Mouse (Mus musculus) c-Kit-positive CD71-positive TER-119-negative erythroid progenitor cells, embryonic 14.5 days (primary cell): ENCODE results near the gene Mrps12.
A peak's percentile ranks its signal among the peaks of the same experiment; 100 is the strongest.

Experiments
- DNase-seq: peaks from one replicate; pipeline ENCODE4 v3.0.0-alpha.2; 2013; ENCODE audit warnings: low read depth

The Mrps12 gene

DNA sequence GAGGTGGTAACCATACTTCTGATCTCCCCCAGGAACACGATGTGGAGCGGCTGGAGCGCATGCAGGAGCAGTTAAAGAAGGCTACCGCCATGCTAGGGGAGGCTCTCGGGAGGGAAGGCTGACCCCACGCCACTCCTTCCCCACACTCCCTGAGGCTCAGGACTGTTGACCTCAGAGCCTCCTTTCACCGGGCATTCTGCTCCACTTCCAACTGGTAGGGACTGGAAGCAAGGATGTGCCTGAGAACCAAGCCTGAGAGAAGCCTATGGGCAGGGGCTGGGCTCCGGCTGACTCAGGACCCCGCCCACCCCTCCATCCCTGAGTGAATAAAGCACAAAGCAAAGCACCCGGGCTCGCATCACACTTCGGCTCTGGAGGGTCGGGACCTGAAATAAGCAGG lies 17.0 kb upstream of the Mrps12 start:
- no peak for DNase-seq

DNA sequence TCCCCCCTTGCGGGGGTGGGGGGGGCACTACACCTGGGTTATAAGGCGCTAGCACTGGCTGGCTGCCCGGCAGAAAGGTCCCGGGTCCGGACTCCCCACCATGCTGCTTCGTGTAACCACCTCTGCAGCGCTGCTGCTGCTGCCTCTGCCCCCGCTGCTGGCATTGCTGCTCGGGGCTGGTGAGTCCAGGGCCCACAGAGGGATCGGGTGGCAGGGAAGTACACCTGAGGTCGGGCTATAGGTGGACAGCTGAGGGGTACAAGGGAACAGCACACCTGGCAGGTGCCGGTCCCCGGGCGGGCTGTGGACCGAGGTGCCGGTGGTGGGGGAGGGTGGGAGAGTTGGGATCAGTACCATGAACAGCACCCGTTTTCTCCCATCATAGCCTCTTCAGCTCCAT lies 14.5 kb upstream of the Mrps12 start, which contains the start of gene Ccer2:
Gene Ccer2, plus strand, starts transcription at position 96 of the 400 bp plus-strand sequence.
- DNase-seq: no peak

DNA sequence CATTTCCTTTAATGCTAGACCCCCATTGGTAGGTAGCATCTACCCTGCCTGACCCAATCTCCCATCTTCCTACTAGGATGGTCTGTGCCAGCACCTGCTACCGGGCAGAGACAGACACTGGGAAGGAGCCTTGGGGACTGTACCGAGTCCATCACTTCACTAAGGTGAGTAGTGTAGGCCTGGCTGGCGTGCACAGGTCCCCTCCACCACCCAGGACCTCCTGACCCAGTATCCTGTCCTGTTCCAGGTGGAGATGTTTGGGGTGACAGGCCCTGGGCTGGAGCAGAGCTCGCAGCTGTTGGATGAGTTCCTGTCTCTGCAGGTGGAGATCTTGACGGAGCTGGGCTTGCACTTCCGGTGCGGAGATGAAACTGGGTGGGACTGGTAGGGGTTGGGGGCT lies 8.3 kb upstream of the Mrps12 start:
- DNase-seq: no peak

DNA sequence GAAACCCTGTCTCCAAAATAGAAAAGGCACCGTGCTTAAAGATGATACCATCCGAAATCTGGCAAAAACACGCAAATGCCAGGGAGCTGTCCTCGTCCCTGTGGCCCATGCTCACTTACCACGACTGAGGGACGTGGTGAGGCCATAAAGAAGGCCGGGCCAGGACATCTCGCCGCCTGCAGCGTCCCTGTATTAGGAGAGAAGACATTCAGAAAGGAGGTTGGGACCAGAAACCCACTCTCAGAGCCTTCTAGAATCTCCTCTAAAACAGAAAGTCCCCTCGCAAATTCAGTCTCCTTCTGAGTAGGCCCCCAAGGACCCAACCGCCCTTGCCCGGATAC lies 282 bp downstream of the Mrps12 start:
- no peak for DNase-seq

GRCm38 (mm10) chr7:28740949-28741348 lies 671 bp downstream of the Mrps12 start:
- DNase-seq: no peak

- no peak for DNase-seq
Measured at GRCm38 (mm10) chr7:28739829-28740228, 1.8 kb downstream of the Mrps12 start.

DNA sequence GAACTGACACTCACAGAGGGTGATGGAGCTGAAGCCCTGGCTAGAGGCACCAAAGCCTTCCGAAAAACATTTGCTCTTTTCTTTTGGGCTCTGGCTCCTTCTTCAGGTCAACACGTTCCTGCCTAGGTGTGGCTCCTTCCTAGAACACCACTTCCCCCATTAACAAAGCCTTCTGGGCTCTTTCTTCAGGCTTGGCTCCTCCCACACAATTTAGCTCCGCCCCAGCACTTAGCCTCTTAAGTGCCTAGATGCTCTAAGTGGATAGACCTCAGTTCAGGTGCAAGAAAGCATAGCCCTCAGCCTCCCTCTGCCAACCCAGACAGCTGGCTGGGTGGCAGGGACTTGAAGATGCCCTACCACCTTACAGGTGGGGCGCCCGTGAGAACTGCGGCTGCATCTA lies 5.9 kb downstream of the Mrps12 start:
- DNase-seq: no peak

DNA sequence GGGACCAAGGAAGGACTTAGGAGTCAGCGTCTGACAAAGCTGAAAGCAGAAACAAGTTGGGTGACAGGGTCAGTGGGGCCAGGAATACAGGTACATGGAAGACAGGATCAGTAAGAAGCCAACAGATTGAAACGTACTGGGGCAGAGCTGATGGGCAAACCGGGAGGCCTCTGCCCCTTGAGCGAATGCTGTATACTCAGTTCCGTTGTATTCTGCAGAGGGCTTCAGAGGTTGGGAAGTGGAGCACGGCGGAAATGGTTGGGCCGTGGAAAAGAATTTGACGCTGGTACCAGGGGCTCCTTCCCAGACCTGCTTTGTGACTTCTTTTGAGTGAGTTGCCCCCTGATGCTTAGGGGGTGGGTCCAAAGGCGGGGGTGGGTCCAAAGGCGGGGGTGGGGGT lies 8.4 kb downstream of the Mrps12 start:
- DNase-seq: no peak

DNA sequence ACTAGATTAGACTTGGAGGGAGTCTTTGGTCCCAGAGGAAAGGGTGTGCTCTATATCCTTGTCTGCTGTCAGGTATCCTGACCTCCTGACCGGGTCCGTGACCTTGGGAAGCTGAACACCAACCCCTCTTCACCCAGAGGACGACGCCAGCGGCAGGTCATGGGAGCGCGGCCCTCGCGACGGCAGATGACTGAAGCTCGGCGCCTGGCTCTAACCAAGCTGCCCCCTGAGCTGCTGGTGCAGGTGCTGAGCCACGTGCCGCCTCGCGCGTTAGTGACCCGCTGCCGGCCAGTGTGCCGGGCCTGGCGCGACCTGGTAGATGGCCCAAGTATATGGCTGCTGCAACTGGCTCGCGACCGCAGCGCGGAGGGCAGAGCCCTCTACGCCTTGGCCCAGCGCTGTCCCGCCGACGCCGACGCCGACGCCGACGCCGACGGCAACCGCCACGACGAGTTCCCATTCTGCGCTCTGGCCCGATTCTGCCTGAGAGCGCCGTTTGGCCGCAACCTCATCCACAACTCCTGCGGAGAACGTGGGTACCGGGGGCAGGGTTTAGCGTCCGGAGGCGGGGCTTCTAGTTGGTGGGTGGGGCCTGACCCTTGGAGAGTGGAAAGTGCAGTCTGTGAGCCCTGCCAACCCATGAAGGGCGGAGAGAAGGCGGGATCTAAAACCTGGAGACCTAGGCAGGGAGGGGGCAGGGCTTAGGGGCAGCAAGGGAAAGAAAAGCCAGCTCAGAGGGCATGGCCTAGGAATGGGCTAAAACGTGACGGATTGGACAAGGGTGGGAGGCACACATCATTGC lies 9.1 kb downstream of the Mrps12 start:
- DNase-seq: peak; percentile 82

DNA sequence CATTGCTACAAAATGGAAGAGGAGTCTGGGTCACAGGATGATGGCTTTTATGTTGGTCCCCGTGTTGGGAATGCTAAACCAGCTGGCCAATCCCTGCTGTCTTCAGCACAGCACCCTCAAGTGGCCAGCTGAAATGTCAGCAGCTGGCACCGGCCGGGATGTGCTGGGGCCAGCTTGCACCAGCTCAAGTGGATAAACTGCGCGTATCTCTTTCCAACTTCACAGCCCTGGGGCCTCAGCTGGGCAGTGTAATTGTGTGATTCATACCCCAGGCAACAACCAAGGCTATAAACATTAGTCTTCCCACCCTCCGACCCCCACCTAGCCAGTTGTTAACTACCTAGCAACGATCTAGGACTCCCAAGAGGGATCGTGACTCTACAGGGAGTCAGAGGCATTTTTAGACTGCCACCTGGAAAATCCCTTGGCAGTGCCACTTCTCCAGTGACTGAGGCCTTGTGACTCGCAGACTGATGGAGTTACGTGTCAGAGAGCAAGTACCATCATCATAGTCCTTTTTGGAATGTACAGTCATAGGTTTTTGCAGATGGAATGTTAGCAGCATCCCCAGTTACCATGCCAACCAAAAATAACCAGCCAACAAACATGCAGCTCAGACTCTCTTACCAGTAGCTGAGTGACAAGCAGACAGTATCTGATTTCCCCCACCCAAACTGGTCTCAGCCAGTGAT lies 13.8 kb downstream of the Mrps12 start:
- DNase-seq: no peak

DNA sequence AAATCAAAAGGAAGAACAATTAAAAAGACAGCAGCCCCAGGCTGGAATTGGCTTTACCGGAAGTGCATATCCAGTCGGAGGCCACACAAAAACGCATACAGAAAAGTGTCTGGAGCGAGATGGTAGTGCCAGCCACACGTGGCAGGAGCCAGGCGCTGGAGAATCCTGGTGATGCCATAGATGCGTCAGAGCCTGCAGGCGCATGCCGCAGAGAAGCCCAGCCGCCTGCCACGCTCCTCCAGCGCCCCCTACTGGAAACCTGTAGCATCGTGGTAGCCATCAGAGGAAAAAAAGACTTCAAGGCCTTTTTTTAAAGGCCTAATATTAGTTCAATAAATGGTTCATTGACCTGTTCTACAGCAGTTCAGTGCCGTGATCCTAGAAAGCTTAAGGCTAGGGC lies 15.0 kb downstream of the Mrps12 start:
- peak; percentile 44 for DNase-seq

GRCm38 (mm10) chr7:28724613-28725012 lies 17.0 kb downstream of the Mrps12 start:
- DNase-seq: no peak

GRCm38 (mm10) chr7:28722079-28722478 lies 19.5 kb downstream of the Mrps12 start:
- DNase-seq: no peak

DNA sequence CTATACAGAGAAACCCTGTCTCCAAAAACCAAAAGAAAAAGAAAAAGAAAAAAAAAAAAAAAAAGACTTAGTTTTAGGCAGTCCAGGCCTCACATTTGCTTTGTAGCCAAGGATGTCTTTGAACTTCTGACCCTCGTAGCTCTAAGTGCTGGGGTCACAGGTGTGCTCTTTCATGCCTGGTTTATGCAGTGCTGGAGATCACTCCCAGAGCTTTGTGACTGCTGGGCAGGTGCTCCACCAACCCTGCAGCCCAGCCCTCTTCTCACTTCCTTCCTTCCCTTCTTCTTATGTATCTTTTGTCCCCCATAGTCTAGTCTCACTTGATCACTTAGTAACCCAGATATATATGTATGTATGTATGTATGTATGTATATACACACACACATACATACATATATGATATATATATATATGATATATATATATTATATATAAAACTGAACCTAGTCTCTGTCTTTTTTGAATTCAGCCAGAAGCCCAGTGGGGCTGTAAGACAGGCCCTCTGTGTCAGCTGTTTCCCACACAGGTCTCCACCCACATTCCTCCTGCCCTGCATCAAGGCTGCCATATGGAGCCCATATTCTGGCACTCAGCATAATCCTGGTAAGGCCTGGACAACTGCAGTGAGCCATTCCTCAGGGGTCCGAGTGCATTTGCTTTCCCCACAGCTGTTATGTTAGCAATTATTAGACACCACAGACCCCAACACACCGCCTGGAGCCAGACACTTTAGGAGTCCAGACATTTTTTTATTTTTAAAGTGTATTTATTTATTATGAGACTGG lies 20.7 kb downstream of the Mrps12 start:
- DNase-seq: no peak

DNA sequence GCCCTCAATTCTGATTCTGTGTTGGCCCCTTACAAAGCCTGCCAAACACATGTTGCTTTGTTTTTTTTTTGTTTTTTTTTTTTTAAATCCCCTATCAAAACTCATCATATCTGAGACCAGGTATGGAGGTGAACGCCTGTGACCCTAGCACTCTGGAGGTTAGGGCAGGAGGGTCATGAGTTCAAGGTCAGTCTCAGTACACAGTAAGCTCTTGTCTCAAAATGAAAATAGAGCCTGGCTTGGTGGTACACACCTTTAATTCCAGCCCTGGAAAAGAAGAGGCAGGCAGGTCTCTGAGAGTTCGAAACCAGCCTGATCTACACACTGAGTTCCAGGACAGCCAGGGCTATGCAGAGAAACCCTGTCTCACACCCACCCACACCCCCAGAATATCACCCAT lies 22.0 kb downstream of the Mrps12 start:
- DNase-seq: no peak

- DNase-seq: no peak
Measured at GRCm38 (mm10) chr7:28719159-28719558, 22.5 kb downstream of the Mrps12 start.

DNA sequence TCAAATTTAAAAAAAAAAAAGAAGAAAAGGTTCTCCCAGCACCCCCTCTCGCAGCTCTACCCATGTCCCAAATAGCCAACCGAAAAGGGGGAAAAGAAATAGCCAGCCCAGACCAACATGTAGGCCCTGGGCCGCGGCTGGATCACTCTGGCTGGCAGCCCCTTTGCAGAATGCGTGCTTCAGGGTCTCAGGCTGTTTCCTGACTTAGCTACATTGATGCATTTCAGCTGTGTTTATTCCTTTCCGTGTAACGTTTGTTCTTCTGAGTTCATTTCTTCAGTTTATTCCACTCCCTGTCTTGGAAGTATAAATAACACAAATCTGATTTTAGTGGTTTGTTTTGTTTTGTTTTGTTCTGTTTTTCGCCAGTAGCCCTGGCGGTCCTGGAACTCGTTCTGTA lies 23.9 kb downstream of the Mrps12 start:
- no peak for DNase-seq

- DNase-seq: no peak
Measured at GRCm38 (mm10) chr7:28716590-28717281, 24.9 kb downstream of the Mrps12 start, which contains the start of gene Fbxo17. Fbxo17 (plus strand) TSS chr7:28716804.

GRCm38 (mm10) chr7:28715598-28715997 lies 26.0 kb downstream of the Mrps12 start:
- no peak for DNase-seq

DNA sequence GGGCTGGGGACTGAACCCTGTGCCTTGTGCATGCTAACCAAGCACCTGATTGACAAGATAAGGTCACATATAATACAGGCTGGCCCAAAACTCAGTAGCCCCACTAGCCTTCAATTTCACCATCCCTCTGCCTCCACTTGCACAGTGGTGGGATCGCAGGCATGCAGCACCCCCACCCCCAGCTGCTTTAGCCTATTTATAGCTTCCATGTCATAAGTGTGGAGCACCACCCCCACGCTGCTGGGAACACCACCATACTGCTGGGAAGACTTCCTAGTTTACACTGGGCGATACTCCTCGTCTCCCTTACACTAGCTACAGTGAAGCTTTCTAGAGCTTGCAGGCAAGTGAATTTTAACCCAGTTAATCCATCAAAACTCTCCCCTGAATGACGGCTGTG lies 27.0 kb downstream of the Mrps12 start:
- DNase-seq: no peak

DNA sequence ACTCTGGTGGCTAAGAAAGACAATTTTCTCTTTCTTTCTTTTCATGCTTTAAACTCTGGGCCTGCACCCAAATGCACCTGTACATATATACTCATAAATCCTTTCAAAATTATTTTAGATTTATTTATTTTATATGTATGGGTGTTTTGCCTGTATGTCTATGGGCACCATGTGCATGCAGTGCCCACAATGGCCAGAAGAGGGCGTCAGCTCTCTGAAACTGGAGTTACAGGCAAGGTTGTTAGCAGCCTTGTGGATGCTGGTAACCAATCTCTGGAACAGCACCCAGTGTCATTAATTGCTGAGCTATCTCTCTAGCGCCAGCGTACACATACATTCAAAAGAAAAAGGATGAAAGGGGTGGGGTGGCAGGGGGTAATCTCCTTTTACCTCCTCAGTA lies 30.7 kb downstream of the Mrps12 start:
- no peak for DNase-seq

- no peak for DNase-seq
Measured at GRCm38 (mm10) chr7:28709454-28709853, 32.2 kb downstream of the Mrps12 start.
